Comparison of ENCODE assay signal across 22 mouse cellular contexts in genomic region chr11:44066176-44066575, GRCm38 (mm10).
A peak's percentile ranks its signal among the peaks of the same experiment; 100 is the strongest.
DNase-seq lines count a peak whose midpoint lies in the region; ATAC-seq lines count a peak whose summit lies in the region.
"Had no signal": no experiment of that assay in that cellular context is flagged by ENCODE, and none has a peak within 500 bp of the region (broad histone marks: within the 10 kb centered on the region; RNA-seq: fewer than 3 reads in every experiment).

No protein-coding gene starts in this region.

- peak; percentile 25 for DNase-seq in adrenal gland, postnatal 14 days
- DNase-seq in adrenal gland, postnatal 25 days, result no peak
- peak; percentile 4 for DNase-seq in heart, adult 8-10 months (ENCODE audit: low spot score)
- DNase-seq in kidney, postnatal 14 days, result peak; percentile 10
- DNase-seq in kidney, postnatal 4 days, result no peak
- peak; percentile 33 for DNase-seq in Muller cell, postnatal 12 days (ENCODE audit: inconsistent ontology term)
- DNase-seq in layer of hippocampus, adult 9-10 months (ENCODE audit: low spot score), result no peak
- DNase-seq: adrenal gland, adult 2 months; retina, postnatal 1 day had no signal

- H3K4me3 ChIP-seq in heart, embryonic 11.5 days (ENCODE audit: low read depth, low read length), result no peak overlapping the region
- H3K4me3 ChIP-seq: embryonic facial prominence, embryonic 10.5 days; forebrain, embryonic 10.5 days; heart, embryonic 15.5 days; hindbrain, embryonic 12.5 days; midbrain, embryonic 10.5 days; myocyte; neural tube, embryonic 13.5 days had no signal

- H3K9ac ChIP-seq in heart, embryonic 11.5 days (ENCODE audit: low read depth, low read length), result no peak overlapping the region
- H3K9ac ChIP-seq: heart, embryonic 15.5 days; hindbrain, embryonic 12.5 days; neural tube, embryonic 13.5 days had no signal

- no peaks in the 10 kb centered on the region for H3K27me3 ChIP-seq in heart, embryonic 11.5 days (ENCODE audit: control insufficient read depth, insufficient read depth, low read length)
- H3K27me3 ChIP-seq: heart, embryonic 15.5 days; hindbrain, embryonic 12.5 days; neural tube, embryonic 13.5 days had no signal

- 77% methylated on average over 2 of the region's 2 CpGs for WGBS in heart, embryonic 11.5 days (ENCODE audit: insufficient replicate concordance)

- ATAC-seq in heart, embryonic 11.5 days (replicated peaks; ENCODE audit: insufficient number of reproducible peaks, low FRiP score, low TSS enrichment), result no peak
- ATAC-seq: CD4-positive, CD25-positive, alpha-beta regulatory T cell, adult 4 months; forebrain, embryonic 16.5 days; intestine, postnatal 0 days; lung, postnatal 0 days; midbrain, embryonic 16.5 days had no signal

- no peak overlapping the region for H3K27ac ChIP-seq in heart, embryonic 11.5 days (ENCODE audit: low read depth, low read length)
- H3K27ac ChIP-seq: embryonic facial prominence, embryonic 10.5 days; forebrain, embryonic 10.5 days; heart, embryonic 15.5 days; hindbrain, embryonic 12.5 days; midbrain, embryonic 10.5 days; neural tube, embryonic 13.5 days had no signal

- no peak overlapping the region for H3K4me2 ChIP-seq in heart, embryonic 11.5 days
- H3K4me2 ChIP-seq: heart, embryonic 15.5 days; hindbrain, embryonic 12.5 days; neural tube, embryonic 13.5 days had no signal

- no peaks in the 10 kb centered on the region for H3K4me1 ChIP-seq in heart, embryonic 11.5 days (ENCODE audit: control insufficient read depth, insufficient read depth, low read length)
- H3K4me1 ChIP-seq: embryonic facial prominence, embryonic 10.5 days; forebrain, embryonic 10.5 days; heart, embryonic 15.5 days; hindbrain, embryonic 12.5 days; midbrain, embryonic 10.5 days; neural tube, embryonic 13.5 days had no signal

- no peaks in the 10 kb centered on the region for H3K9me3 ChIP-seq in heart, embryonic 11.5 days (replicated peaks; ENCODE audit: control insufficient read depth, low read length)
- H3K9me3 ChIP-seq: embryonic facial prominence, embryonic 10.5 days; forebrain, embryonic 10.5 days; heart, embryonic 15.5 days; hindbrain, embryonic 12.5 days; midbrain, embryonic 10.5 days; neural tube, embryonic 13.5 days had no signal

- no peaks in the 10 kb centered on the region for H3K36me3 ChIP-seq in heart, embryonic 11.5 days (ENCODE audit: control insufficient read depth, insufficient read depth, low read length)
- H3K36me3 ChIP-seq: embryonic facial prominence, embryonic 10.5 days; forebrain, embryonic 10.5 days; heart, embryonic 15.5 days; hindbrain, embryonic 12.5 days; midbrain, embryonic 10.5 days; neural tube, embryonic 13.5 days had no signal

Comparison
In these comparisons a context has a peak if more than half of its experiments do, and no peak if none do; other contexts are left out.
1. DNase-seq: peak in adrenal gland, postnatal 14 days (single experiment), heart, adult 8-10 months (single experiment), kidney, postnatal 14 days (single experiment) and Muller cell, postnatal 12 days (single experiment); none in adrenal gland, postnatal 25 days (single experiment), kidney, postnatal 4 days (0 of 2) and layer of hippocampus, adult 9-10 months (single experiment).